Mouse (Mus musculus): ENCODE measurements around the gene Rraga.

GRCm38 (mm10) chr4:86533406-86534090, 41.9 kb upstream of the Rraga start:
- TF ChIP-seq POLR2A (IDR thresholded peaks at IDR 0.05; ENCODE audit: borderline replicate concordance, insufficient read depth, low read length) (no peak), CTCF (IDR thresholded peaks at IDR 0.05; ENCODE audit: borderline replicate concordance, insufficient read depth, low read depth, low read length) (no peak)
